Mouse (Mus musculus): ENCODE results near the gene Fmo4. TPM values are rescaled to one million over a fixed set of nuclear protein-coding genes. Genes with fewer than 3 reads are reported as not detected.
A peak's percentile ranks its signal among the peaks of the same experiment; 100 is the strongest.
"Not testable (repeated sequence)": the region's sequence is repeated elsewhere in the genome, so short reads cannot be mapped to it uniquely, and the experiment has no call there.

Fmo4 gene
- polyA plus RNA-seq, 1 experiment from 2014 or later: 0.31 TPM

DNA sequence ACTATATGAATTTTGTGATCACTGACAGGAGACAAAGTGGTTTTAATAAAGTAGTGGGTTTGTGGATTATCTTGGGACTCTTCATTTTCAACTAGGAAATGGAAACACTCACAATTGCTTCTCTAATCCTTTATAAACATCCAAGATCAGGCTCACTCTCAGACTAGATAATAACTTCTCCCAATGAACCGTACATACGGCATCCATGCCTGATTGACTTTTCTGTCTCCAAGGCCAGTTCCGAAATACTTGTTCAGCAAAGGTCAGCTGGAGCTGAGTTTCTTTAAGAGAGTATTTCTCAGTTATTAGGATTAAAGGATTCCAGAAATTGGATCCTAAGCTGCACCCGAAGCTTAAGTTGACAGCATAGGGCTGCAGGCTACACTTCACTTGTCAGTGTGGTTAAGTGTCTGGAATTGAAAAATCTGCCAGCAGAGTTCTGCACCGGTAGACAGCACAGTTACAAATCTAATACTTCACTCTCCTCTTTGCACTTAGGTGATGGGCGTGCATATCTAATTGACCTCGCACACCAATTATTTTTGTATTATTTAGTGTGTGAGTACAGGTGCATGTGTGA lies 30.0 kb downstream of the Fmo4 start:
- no peaks in the 10 kb centered on the region for H3K27me3 ChIP-seq
- H3K4me1 ChIP-seq: no peaks in the 10 kb centered on the region
- H3K9me3 ChIP-seq (replicated peaks): no peaks in the 10 kb centered on the region
- ATAC-seq: no peak
- no peak overlapping the region for H3K4me2 ChIP-seq
- H3K27ac ChIP-seq: no peak overlapping the region
- WGBS: 80% methylated on average over 7 of the region's 7 CpGs
- H3K4me3 ChIP-seq: no peak overlapping the region
- no peaks in the 10 kb centered on the region for H3K36me3 ChIP-seq (ENCODE audit: poor library complexity, severe bottlenecking)
- no peak overlapping the region for H3K9ac ChIP-seq

DNA sequence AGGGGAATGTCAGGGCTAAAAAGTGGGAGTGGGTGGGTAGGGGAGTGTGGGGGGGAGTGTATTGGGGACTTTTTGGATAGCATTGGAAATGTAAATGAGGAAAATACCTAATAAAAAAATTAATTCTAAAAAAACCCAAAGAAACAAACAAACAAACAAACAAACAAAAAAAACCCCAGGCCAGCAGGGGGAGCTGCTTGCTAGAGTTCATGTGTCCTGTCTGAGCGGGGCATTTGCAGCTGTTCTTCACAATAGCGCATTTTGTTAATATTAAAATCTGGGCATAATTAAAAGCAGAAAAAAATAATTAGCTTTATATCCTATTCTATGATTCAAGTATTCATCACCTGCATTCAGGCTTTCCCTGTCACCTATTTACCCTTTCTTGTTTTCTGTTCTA lies 32.7 kb downstream of the Fmo4 start:
- not testable (repeated sequence) for H3K4me1 ChIP-seq; H3K36me3 ChIP-seq (ENCODE audit: poor library complexity, severe bottlenecking); H3K4me2 ChIP-seq; H3K27ac ChIP-seq; H3K27me3 ChIP-seq; H3K4me3 ChIP-seq; H3K9ac ChIP-seq; ATAC-seq; H3K9me3 ChIP-seq (replicated peaks)
- 91% methylated on average over 2 of the region's 2 CpGs for WGBS

DNA sequence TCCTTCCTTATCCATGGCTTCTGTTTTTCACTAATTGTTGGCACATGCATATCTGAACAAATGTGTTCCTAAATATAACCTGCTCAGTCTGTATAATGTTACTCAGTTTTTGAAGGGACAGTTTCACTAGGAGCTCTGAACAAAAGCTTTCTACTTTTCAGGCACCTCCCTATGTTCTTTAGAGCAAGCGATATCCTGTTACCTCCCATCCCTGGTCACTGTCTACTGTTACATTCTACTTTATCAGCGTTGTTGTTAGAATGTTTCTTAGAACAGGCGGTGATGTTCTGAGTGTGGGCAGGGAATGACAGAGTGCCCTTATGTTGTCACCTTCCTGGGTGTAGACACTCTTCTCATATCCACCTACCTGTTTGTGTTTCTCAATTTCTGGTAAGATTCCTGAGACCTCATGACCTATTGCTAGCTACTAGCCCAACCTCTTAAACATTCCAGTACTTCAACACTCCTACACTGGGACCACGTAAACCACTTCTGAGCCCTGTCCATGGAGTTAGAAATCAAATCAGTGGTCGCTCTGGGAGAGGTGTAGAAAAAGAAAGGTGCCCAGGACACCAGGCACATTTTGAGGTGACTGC lies 35.7 kb downstream of the Fmo4 start:
- ATAC-seq: no peak
- Histone ChIP-seq H3K9me3 (replicated peaks) (no peaks in the 10 kb centered on the region), H3K36me3 (ENCODE audit: poor library complexity, severe bottlenecking) (no peaks in the 10 kb centered on the region), H3K4me2 (no peak overlapping the region), H3K27ac (no peak overlapping the region), H3K9ac (no peak overlapping the region), H3K27me3 (no peaks in the 10 kb centered on the region), H3K4me3 (no peak overlapping the region), H3K4me1 (peaks cover 3% of the 10 kb centered on the region; the same call in 1 of the 2 replicates)
- 90% methylated on average over 5 of the region's 5 CpGs for WGBS

DNA sequence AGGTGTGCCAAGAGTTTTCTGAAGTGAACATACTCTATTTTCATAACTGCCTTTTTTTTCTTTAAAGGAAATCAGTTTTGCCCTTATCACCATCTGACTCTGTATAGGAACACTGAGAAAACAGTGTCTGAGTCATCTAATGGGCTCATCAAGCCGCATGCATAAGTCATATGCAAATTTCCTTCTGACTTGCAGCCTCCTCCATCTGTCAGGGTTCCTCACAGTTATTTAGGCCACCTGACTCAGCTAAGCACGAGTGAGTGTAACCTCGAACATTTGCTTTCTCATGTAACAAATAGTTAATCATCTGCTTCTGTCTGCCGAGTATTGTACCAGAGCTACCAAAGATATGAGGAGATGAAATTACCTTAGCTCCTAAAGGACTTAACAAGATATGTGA lies 40.1 kb downstream of the Fmo4 start:
- no peak overlapping the region for H3K27ac ChIP-seq
- no peaks in the 10 kb centered on the region for H3K36me3 ChIP-seq (ENCODE audit: poor library complexity, severe bottlenecking)
- H3K4me2 ChIP-seq: no peak overlapping the region
- peak; percentile 88 for ATAC-seq
- peaks cover 3% of the 10 kb centered on the region; the same call in 1 of the 2 replicates for H3K4me1 ChIP-seq
- H3K27me3 ChIP-seq: no peaks in the 10 kb centered on the region
- no peaks in the 10 kb centered on the region for H3K9me3 ChIP-seq (replicated peaks)
- no peak overlapping the region for H3K9ac ChIP-seq
- WGBS: 66% methylated on average over 4 of the region's 4 CpGs
- H3K4me3 ChIP-seq: no peak overlapping the region

DNA sequence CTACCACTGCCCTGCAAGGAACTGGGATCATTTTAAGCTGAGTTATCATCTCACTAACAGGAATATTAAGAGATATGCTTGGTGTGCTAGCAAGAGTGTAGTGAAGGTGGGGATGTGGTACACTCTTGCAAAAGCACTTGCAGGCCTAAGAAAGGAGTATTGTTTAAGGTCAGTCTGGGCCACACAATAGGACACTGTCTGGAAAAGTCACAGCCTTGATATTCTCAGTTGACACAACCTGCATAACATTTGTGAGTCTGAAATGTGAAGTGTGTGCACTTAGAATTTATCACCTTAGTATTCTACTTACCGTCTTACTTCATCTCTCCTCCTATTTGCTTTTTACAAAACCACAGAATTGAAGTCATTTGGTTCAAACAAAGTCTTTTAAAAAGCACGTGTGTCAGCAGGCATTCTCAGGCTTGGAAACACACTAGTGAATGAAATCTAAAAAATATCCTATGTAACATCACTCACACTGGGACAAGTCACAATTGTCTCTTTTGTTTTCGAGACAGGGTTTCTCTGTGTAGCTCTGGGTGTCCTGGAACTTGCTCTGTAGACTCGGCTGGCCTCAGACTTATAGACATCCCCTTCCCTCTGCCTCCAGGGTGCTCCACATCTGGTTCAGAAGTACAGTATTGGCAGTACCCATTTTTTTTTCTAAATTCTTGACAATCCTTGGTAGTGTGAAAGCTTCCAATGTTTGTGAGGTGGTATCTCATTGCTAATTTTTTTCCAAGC lies 42.0 kb downstream of the Fmo4 start:
- Histone ChIP-seq H3K4me3 (no peak overlapping the region), H3K36me3 (ENCODE audit: poor library complexity, severe bottlenecking) (no peaks in the 10 kb centered on the region), H3K4me1 (peaks cover 3% of the 10 kb centered on the region; the same call in 1 of the 2 replicates), H3K27me3 (no peaks in the 10 kb centered on the region), H3K27ac (no peak overlapping the region), H3K9ac (no peak overlapping the region), H3K4me2 (no peak overlapping the region), H3K9me3 (replicated peaks) (no peaks in the 10 kb centered on the region)
- no peak for ATAC-seq
- WGBS: 62% methylated on average over 4 of the region's 4 CpGs

DNA sequence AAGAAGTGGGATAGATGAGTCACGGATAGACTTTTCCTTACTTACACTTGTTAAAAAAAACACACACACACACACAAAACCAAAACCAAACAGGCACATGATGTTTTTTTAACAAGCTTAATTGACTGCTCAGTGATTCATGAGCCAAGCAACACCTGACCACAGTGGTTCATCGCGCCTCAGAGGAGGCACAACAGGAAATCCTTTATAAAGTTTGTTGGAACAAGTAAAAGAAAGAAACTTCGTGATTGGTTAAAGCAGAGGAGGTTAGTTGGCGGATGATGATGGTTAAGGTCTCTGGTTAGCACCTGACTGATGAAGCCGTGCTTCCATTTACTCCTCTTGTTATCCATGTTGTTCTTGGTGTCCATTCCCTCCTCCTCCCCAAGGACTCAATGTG lies 61.8 kb downstream of the Fmo4 start:
- ATAC-seq: no peak
- WGBS: 92% methylated on average over 6 of the region's 6 CpGs

DNA sequence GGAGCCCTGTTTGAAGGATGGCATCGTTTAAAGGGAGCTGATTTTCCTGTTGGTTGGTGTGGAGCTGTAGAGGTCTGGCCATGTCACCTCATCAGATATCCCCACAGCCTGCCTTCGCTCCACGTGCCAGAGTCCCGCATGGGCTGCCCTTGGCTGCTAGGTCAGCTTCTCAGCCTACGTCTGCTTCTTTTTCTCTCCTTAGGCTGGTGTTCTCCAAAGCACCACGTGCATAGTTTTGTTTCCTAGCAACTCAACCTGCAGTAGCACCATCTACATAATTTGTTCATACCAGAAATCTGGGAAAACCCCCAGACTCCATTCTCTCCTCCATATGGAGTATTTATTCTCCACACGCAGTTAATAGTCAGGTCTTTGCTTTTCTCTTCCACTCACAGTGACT lies 64.2 kb downstream of the Fmo4 start:
- Histone ChIP-seq H3K4me1 (no peaks in the 10 kb centered on the region), H3K27me3 (no peaks in the 10 kb centered on the region), H3K9me3 (replicated peaks) (no peaks in the 10 kb centered on the region), H3K4me3 (no peak overlapping the region), H3K27ac (no peak overlapping the region), H3K36me3 (ENCODE audit: poor library complexity, severe bottlenecking) (no peaks in the 10 kb centered on the region), H3K9ac (no peak overlapping the region), H3K4me2 (no peak overlapping the region)
- WGBS: 80% methylated on average over 7 of the region's 7 CpGs
- no peak for ATAC-seq

More for the DNA sequence above, 61.8 kb downstream of the Fmo4 start:
- no peaks in the 10 kb centered on the region for H3K9me3 ChIP-seq (replicated peaks)
- no peak overlapping the region for H3K4me3 ChIP-seq
- H3K4me1 ChIP-seq: no peaks in the 10 kb centered on the region
- no peak overlapping the region for H3K4me2 ChIP-seq
- no peaks in the 10 kb centered on the region for H3K36me3 ChIP-seq (ENCODE audit: poor library complexity, severe bottlenecking)
- no peak overlapping the region for H3K27ac ChIP-seq
- no peaks in the 10 kb centered on the region for H3K27me3 ChIP-seq
- H3K9ac ChIP-seq: no peak overlapping the region

DNA sequence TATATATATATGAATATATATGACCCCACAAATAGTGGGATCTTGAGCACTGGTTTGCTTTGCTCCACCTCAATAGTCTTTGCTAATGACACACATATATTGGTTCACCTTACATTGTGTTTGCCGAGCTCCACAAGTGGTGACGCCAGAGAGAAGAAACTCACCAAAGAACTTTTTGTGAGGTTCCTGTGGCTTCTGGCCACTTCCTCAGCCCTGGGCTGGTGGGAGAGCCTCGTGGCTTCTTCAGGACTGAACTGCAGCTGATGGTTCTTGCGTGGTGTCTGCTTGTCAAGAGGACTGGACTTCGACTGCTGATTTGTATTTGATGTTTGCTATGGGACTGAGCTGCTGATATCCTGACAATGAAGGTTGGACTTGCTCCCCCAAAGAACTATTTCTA lies 65.0 kb downstream of the Fmo4 start:
- no peaks in the 10 kb centered on the region for H3K27me3 ChIP-seq
- H3K9ac ChIP-seq: no peak overlapping the region
- no peak for ATAC-seq
- no peak overlapping the region for H3K27ac ChIP-seq
- no peaks in the 10 kb centered on the region for H3K36me3 ChIP-seq (ENCODE audit: poor library complexity, severe bottlenecking)
- no peaks in the 10 kb centered on the region for H3K4me1 ChIP-seq
- WGBS: 86% methylated on average over 5 of the region's 5 CpGs
- no peak overlapping the region for H3K4me2 ChIP-seq
- H3K9me3 ChIP-seq (replicated peaks): no peaks in the 10 kb centered on the region
- no peak overlapping the region for H3K4me3 ChIP-seq

Other genes starting within 250 kb of the Fmo4 start
- gene Vamp4, start 243.5 kb downstream of the Fmo4 start, polyA plus RNA-seq (2015; fragmentation: Nextera tagmentation; extraction: Ambion mirVana): 62.6 and 66.5 TPM in 2 replicates
- gene Myoc, start 174.8 kb downstream of the Fmo4 start, polyA plus RNA-seq (2015; fragmentation: Nextera tagmentation; extraction: Ambion mirVana): not detected in 2 replicates
- not detected in 2 replicates for gene Myocos, start 155.8 kb downstream of the Fmo4 start, polyA plus RNA-seq (2015; fragmentation: Nextera tagmentation; extraction: Ambion mirVana)
- 174 and 175 TPM in 2 replicates for gene Prrc2c, start 73.4 kb downstream of the Fmo4 start, polyA plus RNA-seq (2015; fragmentation: Nextera tagmentation; extraction: Ambion mirVana)
- gene Fmo1, start 52.6 kb upstream of the Fmo4 start, polyA plus RNA-seq (2015; fragmentation: Nextera tagmentation; extraction: Ambion mirVana): 9.4 and 10.6 TPM in 2 replicates
- gene Fmo2, start 84.8 kb upstream of the Fmo4 start, polyA plus RNA-seq (2015; fragmentation: Nextera tagmentation; extraction: Ambion mirVana): 0.09 TPM in 1 of 2 replicates, not detected in the other
- not detected in 2 replicates for gene Fmo6, start 123.5 kb upstream of the Fmo4 start, polyA plus RNA-seq (2015; fragmentation: Nextera tagmentation; extraction: Ambion mirVana)
- gene Fmo3, start 170.6 kb upstream of the Fmo4 start, polyA plus RNA-seq (2015; fragmentation: Nextera tagmentation; extraction: Ambion mirVana): not detected in 2 replicates

All from forebrain, embryonic 13.5 days (tissue).